Mouse (Mus musculus) midbrain, embryonic 13.5 days (tissue): ENCODE data around the gene Ccdc30. TPM values are rescaled to one million over a fixed set of nuclear protein-coding genes. Genes with fewer than 3 reads are reported as not detected.

Source experiments
- ATAC-seq: fragments of 200-750 bp; cut with Nextera tagmentation; 2 replicates; pipeline ENCODE4 v1.8.0; 2017; ENCODE audit warnings: mild to moderate bottlenecking, moderate TSS enrichment, moderate library complexity
- H3K27ac ChIP-seq: fragments of 300-500 bp; sonication (generic); 2 replicates; pipeline ENCODE4 v1.5.1; 2015; ENCODE audit warnings: inconsistent platforms, mild to moderate bottlenecking, moderate library complexity
- H3K27me3 ChIP-seq: fragments of 300-500 bp; sonication (generic); 2 replicates; pipeline ENCODE4 v1.6.1; 2015; ENCODE audit warnings: mild to moderate bottlenecking, inconsistent platforms
- H3K36me3 ChIP-seq: fragments of 300-500 bp; sonication (generic); 2 replicates; pipeline ENCODE4 v1.6.1; 2015; ENCODE audit warnings: mild to moderate bottlenecking, inconsistent platforms
- H3K4me1 ChIP-seq: fragments of 300-500 bp; sonication (generic); replicated peaks from 2 replicates; pipeline ENCODE4 v1.6.1; 2015; ENCODE audit warnings: inconsistent platforms
- H3K4me2 ChIP-seq: fragments of 300-500 bp; sonication (generic); replicated peaks from 2 replicates; pipeline ENCODE4 v1.6.1; 2015; ENCODE audit warnings: moderate library complexity, mild to moderate bottlenecking, inconsistent platforms
- H3K4me3 ChIP-seq: fragments of 300-500 bp; sonication (generic); replicated peaks from 2 replicates; pipeline ENCODE4 v1.5.1; 2015; ENCODE audit warnings: mild to moderate bottlenecking, inconsistent platforms
- H3K9ac ChIP-seq: fragments of 300-500 bp; sonication (generic); replicated peaks from 2 replicates; pipeline ENCODE4 v1.6.1; 2015; ENCODE audit warnings: mild to moderate bottlenecking, inconsistent platforms
- H3K9me3 ChIP-seq: fragments of 300-500 bp; sonication (generic); 2 replicates; pipeline ENCODE4 v1.6.1; 2016; ENCODE audit warnings: mild to moderate bottlenecking, inconsistent platforms
- WGBS: fragments of 180-500 bp; shearing (Covaris S2); methylation state at CpG from one replicate; pipeline ENCODE4 v1.1.7; 2015; 5-methylcytosine and 5-hydroxymethylcytosine counted together
- polyA plus RNA-seq: library from polyadenylated mRNA; unstranded; fragments of >200 nt; fragmentation: Nextera tagmentation; extraction: Ambion mirVana; gene quantifications from 2 replicates; pipeline ENCODE4 v1.2.1, GENCODE M21; 2015

Ccdc30 gene
- polyA plus RNA-seq, 1 experiment from 2014 or later = 19.2 TPM

DNA sequence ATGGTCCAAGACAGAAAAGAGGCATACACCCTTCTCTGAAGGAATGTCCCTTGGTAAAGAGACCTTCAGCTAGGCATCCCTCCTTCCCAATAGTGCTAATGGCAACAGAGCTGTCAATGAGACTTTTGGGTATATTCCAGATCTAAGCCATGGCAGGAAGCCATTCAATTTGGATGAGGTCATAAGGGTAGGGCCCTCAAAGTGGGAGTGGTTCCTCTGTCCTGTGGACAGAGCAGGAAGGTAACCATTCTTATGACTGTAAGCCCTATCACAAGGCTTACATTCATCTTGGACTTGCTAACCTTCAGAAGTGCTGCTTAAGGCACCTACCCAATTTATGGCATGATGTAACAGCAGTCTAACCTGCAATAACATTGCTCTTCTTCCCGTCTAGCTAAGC is 140.7 kb downstream of the Ccdc30 start:
- Histone ChIP-seq H3K9me3 (no peaks in the 10 kb centered on the region), H3K4me1 (no peaks in the 10 kb centered on the region), H3K36me3 (peaks cover 94% of the 10 kb centered on the region), H3K4me2 (no peak overlapping the region), H3K27me3 (no peaks in the 10 kb centered on the region), H3K27ac (no peak overlapping the region), H3K9ac (no peak overlapping the region), H3K4me3 (no peak overlapping the region)
- ATAC-seq = no peak
- WGBS = 95% methylated on average over 1 of the region's 1 CpGs

Other genes with a start within 250 kb of the Ccdc30 start
- 9.9 and 10.3 TPM in 2 replicates for gene Zfp691, start 241.3 kb downstream of the Ccdc30 start, polyA plus RNA-seq
- gene Ermap, start 225.5 kb downstream of the Ccdc30 start, polyA plus RNA-seq = 1.5 and 1.7 TPM in 2 replicates
- 227 and 237 TPM in 2 replicates for gene Svbp, start 220.2 kb downstream of the Ccdc30 start, polyA plus RNA-seq
- gene Tmem269, start 197.3 kb downstream of the Ccdc30 start, polyA plus RNA-seq = 0.34 and 0.36 TPM in 2 replicates
- 30.2 and 34.4 TPM in 2 replicates for gene AU022252, start 182.8 kb downstream of the Ccdc30 start, polyA plus RNA-seq
- 8.1 and 9.9 TPM in 2 replicates for gene P3h1, start 182.6 kb downstream of the Ccdc30 start, polyA plus RNA-seq
- 0.55 and 1.3 TPM in 2 replicates for gene Cldn19, start 160.1 kb downstream of the Ccdc30 start, polyA plus RNA-seq
- 723 and 839 TPM in 2 replicates for gene Ybx1, start 120.9 kb downstream of the Ccdc30 start, polyA plus RNA-seq
- 77.2 and 78.3 TPM in 2 replicates for gene Ppih, start 95.0 kb downstream of the Ccdc30 start, polyA plus RNA-seq
- gene Ppcs, start 6.9 kb upstream of the Ccdc30 start, polyA plus RNA-seq = 17.7 and 18.2 TPM in 2 replicates
- gene Zmynd12, start 7.3 kb upstream of the Ccdc30 start, polyA plus RNA-seq = 0.28 and 0.76 TPM in 2 replicates
- gene Rimkla, start 77.1 kb upstream of the Ccdc30 start, polyA plus RNA-seq = 15.7 and 16.5 TPM in 2 replicates
- gene Foxj3, start 121.5 kb upstream of the Ccdc30 start, polyA plus RNA-seq = 25.4 and 27.6 TPM in 2 replicates
- gene Frg2f1, start 124.0 kb upstream of the Ccdc30 start, polyA plus RNA-seq = 5.1 and 7.8 TPM in 2 replicates
- gene Guca2a, start 222.2 kb upstream of the Ccdc30 start, polyA plus RNA-seq = not detected in 2 replicates
- not detected in 2 replicates for gene Guca2b, start 243.4 kb upstream of the Ccdc30 start, polyA plus RNA-seq